Mouse (Mus musculus): ENCODE results near the gene Atg2a. TPM values are rescaled to one million over a fixed set of nuclear protein-coding genes. Genes with fewer than 3 reads are reported as not detected.

The Atg2a gene
- total and polyA plus RNA-seq, 3 experiments = 2.8 to 13.9 (median 9.5) TPM

GRCm38 (mm10) chr19:6276426-6277421 lies 35.3 kb downstream of the Atg2a start, which contains the start of gene Ehd1:
Ehd1 (plus strand) TSS chr19:6276725.
- in situ Hi-C loops (cut with MboI; ENCODE audit: low pct_ligation_motif_present, low pct_unique_long_range_greater_than_20kb, low sequenced_read_pairs) (no loop called here), dilution Hi-C loops (cut with MboI; ENCODE audit: extremely low pct_ligation_motif_present, extremely low pct_unique_long_range_greater_than_20kb, low sequenced_read_pairs) (no loop called here)
- peak; percentile 98 for DNase-seq (ENCODE audit: extremely low read depth)
- H3K4me1 ChIP-seq (ENCODE audit: control insufficient read depth in 1 of 2, insufficient read depth in 2 of 2) = peaks cover 14 to 47% of the 10 kb centered on the region in 2 experiments
- peak within 1 kb of the TSS; percentile 70 to 99 (median 99) for H3K4me3 ChIP-seq (replicated peaks in 1 of 3; ENCODE audit: low read depth in 2 of 3, low read length in 2 of 3, poor library complexity in 1 of 3)
- H3K27ac ChIP-seq (ENCODE audit: insufficient read depth, low read depth) = peak within 1 kb of the TSS; percentile 99
- H3K36me3 ChIP-seq (replicated peaks in 1 of 2; ENCODE audit: control insufficient read depth in 1 of 2, insufficient read depth in 1 of 2, low read length in 1 of 2) = peaks cover 32 to 35% of the 10 kb centered on the region in 2 experiments
- peaks cover 47% of the 10 kb centered on the region for H3K79me2 ChIP-seq (replicated peaks; ENCODE audit: control insufficient read depth, extremely low read depth, insufficient read depth, poor library complexity, severe bottlenecking)
- no peaks in the 10 kb centered on the region for H3K27me3 ChIP-seq (replicated peaks)
- peak within 1 kb of the TSS; percentile 78 for H3K4me2 ChIP-seq (ENCODE audit: insufficient read depth, low read depth, poor library complexity, severe bottlenecking)
- peak within 1 kb of the TSS; percentile 92 for H3K9ac ChIP-seq (ENCODE audit: insufficient read depth, low read depth)
- H3K9me3 ChIP-seq (replicated peaks; ENCODE audit: low read length) = no peaks in the 10 kb centered on the region
- TF ChIP-seq HCFC1 (IDR thresholded peaks at IDR 0.05; ENCODE audit: low read depth, low read length) = peak; percentile 60
- TF ChIP-seq RAD21 (IDR thresholded peaks at IDR 0.05; ENCODE audit: low read depth, low read length) = peak; percentile 45
- TF ChIP-seq PAX5 (IDR thresholded peaks at IDR 0.05; ENCODE audit: low read length) = no peak
- peak; percentile 83 for TF ChIP-seq MAZ (IDR thresholded peaks at IDR 0.05; ENCODE audit: low read depth, low read length)
- TF ChIP-seq MEF2A (IDR thresholded peaks at IDR 0.05; ENCODE audit: borderline replicate concordance, low read depth, low read length) = peak; percentile 78
- peak; percentile 95 for TF ChIP-seq MAX (IDR thresholded peaks at IDR 0.05; ENCODE audit: low read length)
- peak; percentile 11; the same call in 1 of the 2 replicates for TF ChIP-seq POLR2AphosphoS2 (IDR thresholded peaks at IDR 0.05; ENCODE audit: low read depth, low read length)
- TF ChIP-seq JUND (conservative IDR thresholded peaks at IDR 0.05; ENCODE audit: low read depth, low read length) = no peak
- TF ChIP-seq TBP (conservative IDR thresholded peaks at IDR 0.05; ENCODE audit: low read depth, low read length) = peak; percentile 12; the same call in 1 of the 2 replicates
- TF ChIP-seq TCF12 (IDR thresholded peaks at IDR 0.05; ENCODE audit: low read depth, low read length) = peak; percentile 88
- TF ChIP-seq POLR2A (IDR thresholded peaks at IDR 0.05; ENCODE audit: low read depth, low read length) = peak; percentile 82
- TF ChIP-seq ELF1 (IDR thresholded peaks at IDR 0.05; ENCODE audit: low read depth, low read length) = peak; percentile 74; the same call in 1 of the 2 replicates
- TF ChIP-seq USF2 (conservative IDR thresholded peaks at IDR 0.05; ENCODE audit: low read depth, low read length) = no peak; the same call in 1 of the 2 replicates
- peak; percentile 98 for TF ChIP-seq CHD2 (IDR thresholded peaks at IDR 0.05; ENCODE audit: low read length)
- peak; percentile 99 for TF ChIP-seq NRF1 (IDR thresholded peaks at IDR 0.05; ENCODE audit: low read depth, low read length)
- TF ChIP-seq IRF4 (IDR thresholded peaks at IDR 0.05; ENCODE audit: low read depth, low read length) = peak; percentile 72
- no peak for TF ChIP-seq JUN (IDR thresholded peaks at IDR 0.05; ENCODE audit: insufficient read depth, low read depth, low read length)
- TF ChIP-seq EP300 (IDR thresholded peaks at IDR 0.05; ENCODE audit: low read length) = no peak
- TF ChIP-seq ZNF384 (IDR thresholded peaks at IDR 0.05; ENCODE audit: low read depth, low read length) = no peak
- TF ChIP-seq BHLHE40 (IDR thresholded peaks at IDR 0.05; ENCODE audit: low read depth, low read length) = peak; percentile 86
- no peak for TF ChIP-seq ZKSCAN1 (IDR thresholded peaks at IDR 0.05; ENCODE audit: borderline replicate concordance, low read depth, low read length)
- peak; percentile 86 for TF ChIP-seq ZMIZ1 (IDR thresholded peaks at IDR 0.05; ENCODE audit: low read depth, low read length)
- peak; percentile 67 for TF ChIP-seq SMC3 (IDR thresholded peaks at IDR 0.05; ENCODE audit: low read depth, low read length)
- TF ChIP-seq MAFK (IDR thresholded peaks at IDR 0.05; ENCODE audit: insufficient replicate concordance, low read length) = no peak
- TF ChIP-seq CHD1 (IDR thresholded peaks at IDR 0.05; ENCODE audit: low read depth, low read length) = peak; percentile 77
- TF ChIP-seq E2F4 (IDR thresholded peaks at IDR 0.05; ENCODE audit: insufficient replicate concordance, low read depth, low read length) = no peak
- no peak for TF ChIP-seq GABPA (IDR thresholded peaks at IDR 0.05; ENCODE audit: insufficient replicate concordance, low read depth, low read length)
- no peak for TF ChIP-seq ZC3H11A (IDR thresholded peaks at IDR 0.05; ENCODE audit: low read depth, low read length)
- no peak for TF ChIP-seq USF1 (IDR thresholded peaks at IDR 0.05; ENCODE audit: low read depth, low read length)
- TF ChIP-seq ETS1 (conservative IDR thresholded peaks at IDR 0.05; ENCODE audit: low read depth, low read length) = no peak; the same call in 1 of the 2 replicates
- peak; percentile 78 for TF ChIP-seq SIN3A (IDR thresholded peaks at IDR 0.05; ENCODE audit: low read length)
- peak; percentile 79 for TF ChIP-seq NELFE (IDR thresholded peaks at IDR 0.05; ENCODE audit: low read depth, low read length)
- peak; percentile 95 for TF ChIP-seq MXI1 (IDR thresholded peaks at IDR 0.05; ENCODE audit: low read depth, low read length)
- TF ChIP-seq RCOR1 (conservative IDR thresholded peaks at IDR 0.05; ENCODE audit: low read depth, low read length) = no peak
- 0 out of 2 replicates have a peak, but pooled peaks have one; percentile 67 for TF ChIP-seq MYC (IDR thresholded peaks at IDR 0.05; ENCODE audit: low read depth, low read length)
- peak in 1 of 2 experiments; percentile 78; a peak in 2 of 4 replicates for TF ChIP-seq CTCF (conservative IDR thresholded peaks at IDR 0.05 in 1 of 2, IDR thresholded peaks at IDR 0.05 in 1 of 2; ENCODE audit: low read depth in 2 of 2, low read length in 2 of 2)
- TF ChIP-seq KAT2A (IDR thresholded peaks at IDR 0.05; ENCODE audit: insufficient replicate concordance, low read length) = 0 out of 2 replicates have a peak, but pooled peaks have one; percentile 52
